Mouse (Mus musculus): Measurements from ENCODE around the gene Rabgap1l.

Rabgap1l gene

DNA sequence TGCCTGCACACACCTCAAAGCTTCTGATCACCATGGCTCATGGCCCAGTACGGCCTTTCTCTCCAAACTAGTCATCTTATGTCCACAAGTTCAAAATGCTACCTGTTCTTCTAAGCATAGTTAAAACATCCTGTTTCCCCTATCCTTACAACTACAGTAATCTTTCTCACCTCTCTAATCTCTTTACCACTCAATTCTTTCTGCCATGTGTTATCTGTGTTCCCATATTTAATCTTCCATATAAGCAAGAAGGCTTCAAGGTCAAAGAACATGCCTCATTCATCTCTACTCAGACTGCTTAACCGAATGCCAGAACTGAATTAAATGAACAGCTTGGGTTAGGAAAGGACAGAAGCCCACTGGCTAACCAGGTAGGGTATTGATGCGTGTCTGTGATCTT is 5.8 kb downstream of the Rabgap1l start:
- no peak for DNase-seq

DNA sequence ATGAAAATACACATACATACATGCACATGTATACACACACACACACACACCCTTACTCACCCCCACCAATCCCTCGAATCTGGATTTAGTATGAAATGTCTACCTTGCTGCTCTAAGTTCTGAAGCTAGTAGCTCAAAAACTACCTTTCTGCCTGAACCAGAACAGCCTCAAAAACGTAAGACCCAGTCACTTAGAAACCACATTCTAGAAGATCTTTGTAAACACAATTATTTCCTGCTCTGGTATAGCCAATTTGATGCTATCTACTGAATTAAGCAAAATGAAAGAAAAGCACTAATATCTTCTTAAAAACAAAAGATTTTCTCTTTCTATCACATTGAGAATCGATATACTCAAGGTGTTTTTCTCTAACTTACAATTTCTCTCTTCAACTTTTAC is 6.4 kb downstream of the Rabgap1l start:
- DNase-seq, result no peak

DNA sequence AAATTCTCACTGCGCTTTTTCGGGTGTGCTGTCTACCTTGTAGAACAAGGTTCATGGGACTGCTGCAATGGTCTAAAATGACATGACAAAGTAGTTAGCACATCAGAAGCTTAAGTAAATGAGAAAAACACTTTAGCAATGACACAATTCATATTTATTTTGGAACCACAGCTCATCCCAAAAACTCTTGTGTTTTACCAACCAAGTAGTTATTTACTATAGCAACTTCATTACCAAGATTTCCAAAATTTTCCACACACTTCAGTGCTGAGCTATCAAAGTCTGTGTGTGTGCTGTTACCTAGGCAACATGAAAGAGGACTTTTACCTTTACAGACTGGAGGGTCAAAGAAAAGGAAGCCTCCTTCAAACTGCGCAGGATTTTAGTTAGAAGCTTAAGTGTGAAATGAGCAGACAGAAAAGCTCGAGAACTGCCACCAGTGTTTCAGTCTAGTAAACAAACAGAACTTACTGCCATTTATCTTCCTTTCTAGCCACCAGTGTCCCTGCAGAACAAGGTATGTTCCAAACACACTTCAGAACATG is 7.3 kb downstream of the Rabgap1l start:
- DNase-seq, result no peak

DNA sequence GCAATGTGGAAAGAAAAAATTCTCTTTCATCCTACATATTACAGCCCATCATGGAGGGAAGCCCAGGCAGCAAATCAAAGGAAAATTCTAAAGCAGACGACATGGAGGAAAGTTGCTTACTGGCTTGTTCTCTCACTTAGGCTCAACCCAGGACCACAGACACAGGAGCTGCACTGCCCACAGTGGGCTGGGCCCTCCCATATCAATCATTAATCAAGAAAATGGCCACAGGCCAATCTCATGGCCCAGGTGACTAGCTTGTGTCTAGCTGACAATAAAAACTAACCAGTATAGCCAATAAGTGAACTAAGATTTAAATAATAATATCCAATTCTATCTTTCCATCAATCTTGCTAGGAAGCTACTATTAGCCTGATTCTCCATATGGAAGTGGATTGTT is 8.9 kb downstream of the Rabgap1l start:
- no peak for DNase-seq

DNA sequence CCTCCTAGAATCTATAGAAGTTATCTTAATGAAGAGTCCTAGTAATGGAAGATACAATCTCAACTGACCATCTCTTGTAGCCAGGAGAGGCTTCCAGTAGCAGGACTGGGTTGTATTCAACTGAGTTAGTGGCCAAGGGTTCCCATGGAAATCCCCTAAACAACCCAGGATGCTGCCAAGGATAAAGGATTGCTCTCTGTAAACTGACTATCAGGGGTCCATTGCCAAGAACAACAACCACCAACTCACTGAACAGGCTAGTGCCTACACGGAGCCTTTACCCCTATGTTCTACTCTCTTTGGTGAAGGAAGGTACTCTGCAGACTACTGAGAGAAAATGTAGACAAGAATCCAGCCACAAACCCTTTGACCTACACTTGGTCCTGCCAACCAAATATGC is 18.8 kb downstream of the Rabgap1l start:
- DNase-seq, result no peak

DNA sequence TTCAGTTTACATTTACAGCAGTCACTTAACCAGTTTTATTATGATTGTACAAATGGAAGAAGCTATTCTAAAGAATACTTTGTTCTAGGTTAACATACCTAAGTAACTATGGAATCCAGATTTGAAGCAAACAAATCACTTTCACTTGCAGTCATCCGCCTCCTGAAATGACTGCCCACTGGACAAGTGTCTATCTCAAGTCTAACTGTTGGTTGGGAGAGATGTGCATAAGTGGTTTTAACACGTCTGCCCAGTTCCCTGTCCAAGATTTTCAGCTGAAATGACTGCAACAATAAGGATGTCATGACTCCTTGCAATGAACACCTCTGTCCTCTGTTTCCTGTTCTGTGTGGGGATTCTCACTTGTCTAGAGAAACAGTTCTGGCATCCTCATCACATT is 27.4 kb downstream of the Rabgap1l start:
- no peak for DNase-seq

DNA sequence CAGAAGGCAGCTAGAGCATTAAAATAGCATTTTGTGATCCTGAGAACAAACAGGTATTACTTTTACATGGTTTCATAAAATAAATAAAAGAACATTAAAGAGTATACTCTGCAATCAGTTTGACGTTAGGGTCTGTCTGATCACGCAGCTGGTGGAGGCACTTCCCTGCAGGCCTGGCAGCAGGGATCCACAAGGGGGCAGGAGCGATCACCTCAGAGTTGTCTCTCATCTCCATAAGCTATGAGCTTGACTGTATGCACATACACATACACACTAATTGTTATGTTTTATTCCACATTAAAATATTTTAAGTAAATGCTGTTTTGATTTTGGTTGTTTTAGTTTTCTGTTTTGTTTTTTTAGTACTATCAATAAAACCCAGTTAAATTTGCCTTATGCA is 34.8 kb downstream of the Rabgap1l start:
- DNase-seq, result peak; percentile 75 to 78

DNA sequence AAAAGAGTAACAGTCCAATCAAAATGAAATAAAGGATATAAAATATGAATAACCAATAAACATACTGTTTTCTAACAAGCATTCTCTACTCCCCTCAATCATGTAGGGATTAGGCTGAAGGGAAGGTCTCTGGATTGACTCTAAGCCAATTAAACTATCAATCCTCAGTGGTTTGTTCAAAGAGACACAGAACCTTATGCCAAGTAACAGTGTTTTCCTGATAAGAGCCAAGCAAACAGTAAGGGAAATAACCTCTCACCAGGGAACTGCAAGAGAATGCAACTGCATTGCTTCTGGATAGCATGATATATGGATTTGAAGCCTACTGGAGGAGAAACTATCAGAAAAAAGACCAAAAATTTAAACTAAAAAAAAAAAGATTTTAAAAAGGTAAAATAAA is 37.7 kb downstream of the Rabgap1l start:
- no peak for DNase-seq

DNA sequence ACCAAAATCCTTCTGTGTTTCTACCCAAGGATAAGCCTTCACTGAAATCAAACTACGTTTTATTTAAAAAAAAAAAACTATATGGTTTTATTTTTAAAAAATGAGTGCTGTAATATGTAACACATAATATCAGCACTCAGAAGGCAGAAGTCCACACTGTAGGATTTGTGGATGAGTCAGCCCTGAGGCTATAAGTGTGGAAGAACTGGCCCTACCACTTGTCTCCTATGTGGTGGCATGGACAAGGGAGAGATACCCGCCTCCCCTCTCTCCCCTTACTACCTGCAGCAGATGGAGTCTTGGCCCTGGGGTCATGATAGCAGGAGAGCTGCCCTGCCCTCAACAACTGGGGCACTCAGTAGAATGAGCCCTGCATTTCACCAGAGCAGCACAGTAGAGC is 42.4 kb downstream of the Rabgap1l start:
- DNase-seq, result no peak

DNA sequence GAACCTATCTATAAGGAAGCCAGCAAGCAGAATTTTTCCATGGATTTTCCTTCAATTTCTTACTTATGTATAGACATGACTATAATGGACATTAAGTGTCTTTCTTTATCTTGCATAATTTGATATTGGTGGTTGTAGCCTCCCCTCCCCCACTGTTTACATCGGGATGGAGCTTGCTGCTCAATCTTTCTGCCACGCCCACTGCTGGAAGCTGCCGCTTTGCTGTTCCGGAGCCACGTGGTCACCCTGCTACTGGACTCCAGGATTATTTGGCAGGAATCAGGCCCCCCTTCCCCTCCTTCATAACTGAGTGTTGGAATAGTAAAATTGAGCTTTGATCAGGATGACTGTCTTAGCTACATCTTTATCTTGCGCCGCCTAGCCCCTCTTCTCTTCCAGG is 46.2 kb downstream of the Rabgap1l start:
- DNase-seq, result peak; percentile 37 to 46

DNA sequence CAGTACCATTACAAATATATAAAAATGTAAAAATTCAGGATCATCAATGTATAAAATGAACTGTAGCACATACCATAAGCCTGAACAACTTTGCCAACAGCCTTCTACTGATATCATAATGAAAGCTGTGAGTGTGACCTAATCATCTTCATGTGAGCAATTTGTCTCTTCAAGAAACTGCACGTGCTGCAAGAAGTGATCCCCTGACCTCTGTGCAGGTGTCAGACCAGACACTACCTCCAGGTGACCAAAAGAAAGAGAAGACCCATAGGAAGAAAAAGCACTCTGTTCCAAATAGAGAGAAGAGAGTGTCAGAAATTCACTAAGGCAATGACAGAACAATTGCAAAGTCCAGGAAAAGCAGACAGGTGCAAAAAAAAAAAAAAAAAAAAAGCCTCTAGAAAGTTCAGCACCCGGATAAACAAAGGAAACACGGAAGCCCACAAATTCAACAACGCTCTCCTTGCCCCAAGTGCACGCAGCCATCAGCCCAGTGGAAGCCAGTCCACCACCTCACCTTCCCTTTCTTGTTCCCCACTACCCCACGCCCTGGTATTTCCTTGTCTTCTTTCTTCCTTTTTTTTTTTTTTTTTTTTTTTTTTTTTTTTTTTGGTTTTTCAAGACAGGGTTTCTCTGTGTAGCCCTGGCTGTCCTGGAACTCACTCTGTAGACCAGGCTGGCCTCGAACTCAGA is 47.6 kb downstream of the Rabgap1l start:
- DNase-seq, result no peak

DNA sequence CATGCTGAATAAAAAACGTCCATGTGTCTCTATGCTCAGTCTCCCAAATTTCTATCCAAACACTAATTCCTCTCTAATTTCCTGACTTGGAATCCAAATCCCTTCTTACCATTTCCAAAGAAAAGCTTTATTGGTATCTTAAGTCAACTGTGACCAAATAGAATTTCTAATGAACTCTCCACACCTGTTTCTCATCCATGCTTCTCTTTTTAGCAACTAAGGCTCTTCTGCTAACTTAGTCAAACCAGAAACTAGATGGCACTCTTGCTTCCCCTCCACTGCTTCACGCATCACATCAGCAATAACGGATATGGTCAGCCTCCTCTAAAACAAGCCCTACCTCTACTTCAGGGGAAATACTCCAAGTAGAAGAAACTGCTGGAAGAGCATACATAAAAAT is 49.0 kb downstream of the Rabgap1l start:
- no peak for DNase-seq

DNA sequence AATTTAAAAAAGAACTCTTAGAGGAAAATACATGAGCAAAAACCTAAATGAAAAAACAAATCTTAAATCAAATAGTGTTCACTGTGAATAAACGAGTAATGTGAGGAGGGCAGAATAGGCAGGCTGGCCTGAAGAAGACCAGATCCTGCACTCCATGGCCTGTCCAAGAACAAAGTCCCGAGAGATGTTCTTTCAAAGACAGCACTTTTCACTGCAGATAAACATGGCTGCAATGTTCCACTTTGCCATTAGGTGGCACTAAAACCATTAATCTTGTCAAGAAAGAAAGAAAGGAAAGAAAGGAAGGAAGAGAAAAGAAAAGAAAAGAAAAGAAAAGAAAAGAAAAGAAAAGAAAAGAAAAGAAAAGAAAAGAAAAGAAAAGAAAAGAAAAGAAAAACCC is 49.8 kb downstream of the Rabgap1l start:
- DNase-seq, result peak; percentile 77 to 82

DNA sequence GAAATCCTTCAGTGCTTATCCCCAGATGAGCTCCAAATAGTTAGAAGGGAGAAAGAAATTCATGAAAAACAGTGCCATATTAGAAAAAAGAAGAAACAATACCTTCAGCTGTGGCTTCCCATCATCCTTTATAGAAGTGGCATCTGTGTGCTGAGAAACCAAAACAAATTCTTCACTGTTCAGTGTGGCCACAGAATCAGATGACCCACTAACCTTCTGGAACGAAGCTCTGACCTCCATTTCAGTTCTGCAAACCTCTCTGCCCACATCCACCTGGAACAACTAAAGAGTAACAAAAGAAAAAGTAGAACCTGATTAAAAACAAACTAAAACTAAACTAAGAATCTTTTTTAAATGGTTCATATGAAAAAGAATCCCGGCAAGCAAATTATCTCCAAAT is 52.4 kb downstream of the Rabgap1l start:
- DNase-seq, result no peak

DNA sequence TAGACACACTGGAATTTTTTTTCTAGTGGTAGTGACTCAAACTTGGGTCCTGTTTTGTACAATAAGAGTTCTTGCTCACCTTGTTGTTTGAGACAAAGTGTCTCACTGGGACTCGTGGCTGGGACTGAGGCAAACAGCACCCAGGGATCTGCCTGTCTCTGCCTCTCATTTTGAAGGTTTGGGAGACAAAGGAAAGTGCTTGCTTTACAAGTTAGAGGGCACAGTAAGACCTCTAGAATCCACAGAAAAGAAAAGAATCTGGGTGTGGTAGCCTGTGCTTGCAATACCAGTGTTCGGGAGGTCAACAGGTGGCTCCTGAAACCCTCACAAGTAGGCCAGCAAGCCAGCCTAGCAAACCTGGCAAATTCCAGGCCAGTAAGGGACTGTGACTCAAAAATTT is 58.3 kb downstream of the Rabgap1l start:
- no peak for DNase-seq

DNA sequence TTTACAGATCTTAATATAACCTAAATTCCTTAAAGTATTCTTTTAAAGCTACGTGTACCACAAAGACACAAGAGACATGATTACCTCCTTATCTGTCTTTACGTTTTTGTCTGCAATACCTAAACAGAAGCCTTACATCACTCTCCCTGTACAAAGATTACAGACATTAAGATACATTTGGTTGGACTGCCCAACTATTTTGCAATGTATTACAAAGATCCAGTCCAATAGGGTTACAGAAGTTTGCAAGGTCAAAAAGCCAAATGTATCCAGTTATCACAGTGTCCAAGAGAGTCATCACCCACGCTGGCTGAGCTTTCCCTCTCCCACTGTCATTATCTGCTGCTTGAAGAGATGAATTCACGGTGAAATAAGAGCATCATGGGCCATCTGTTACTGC is 63.1 kb downstream of the Rabgap1l start:
- DNase-seq, result no peak

DNA sequence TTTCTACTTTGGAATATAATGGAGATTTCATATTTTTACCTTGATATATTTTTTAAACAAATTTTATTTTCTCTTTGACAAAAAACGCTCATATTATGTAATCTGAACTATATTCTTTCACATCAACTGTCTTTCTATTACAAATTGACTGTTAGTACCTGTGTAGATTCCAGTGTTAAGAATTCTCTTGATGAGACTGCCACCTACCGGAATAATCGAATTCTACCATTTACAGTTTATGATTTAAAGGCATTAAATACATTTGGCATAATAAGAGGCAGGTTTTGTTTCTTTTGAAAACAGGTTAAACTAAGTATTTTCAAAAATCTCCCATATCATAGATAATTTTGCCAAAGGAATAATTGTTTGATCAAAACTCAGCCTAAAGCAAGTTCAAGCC is 75.3 kb downstream of the Rabgap1l start:
- peak; percentile 37 to 76 for DNase-seq

DNA sequence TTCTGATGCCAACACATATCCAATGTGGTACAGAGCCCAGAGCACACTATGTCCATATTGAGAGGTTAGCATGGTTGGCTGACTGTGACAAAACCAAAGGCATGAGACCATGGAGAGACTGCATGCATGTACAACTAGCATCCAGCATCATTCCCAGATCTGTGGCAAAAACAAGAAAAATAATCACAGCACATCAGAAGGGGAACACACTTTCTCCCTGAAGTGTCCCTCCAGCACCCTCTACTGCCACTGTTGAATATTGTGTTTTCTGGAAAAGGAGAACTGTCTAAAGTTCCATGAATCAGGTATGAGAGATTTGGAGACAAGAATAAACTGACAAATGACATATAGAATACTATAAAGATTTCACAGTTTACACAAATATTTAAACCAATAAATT is 78.3 kb downstream of the Rabgap1l start:
- peak; percentile 54 to 57 for DNase-seq

DNA sequence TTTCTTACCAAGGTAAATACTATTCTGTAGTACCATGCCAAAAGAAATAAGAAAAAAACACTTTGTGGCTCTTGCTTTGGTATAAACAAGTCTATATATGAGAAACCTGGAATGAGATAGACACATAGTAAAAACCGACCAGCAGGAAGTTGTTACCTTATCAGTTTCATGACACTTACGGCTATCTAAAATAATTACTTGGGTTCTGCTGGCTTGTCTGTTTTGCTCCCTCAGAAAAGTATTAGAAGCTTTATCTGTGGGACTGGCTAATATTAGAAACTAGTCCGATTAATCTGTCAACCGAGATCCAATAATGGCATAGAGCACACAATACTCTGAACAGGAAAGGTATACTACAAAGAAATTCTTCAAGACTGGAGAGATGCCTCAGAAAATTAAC is 79.1 kb downstream of the Rabgap1l start:
- no peak for DNase-seq

DNA sequence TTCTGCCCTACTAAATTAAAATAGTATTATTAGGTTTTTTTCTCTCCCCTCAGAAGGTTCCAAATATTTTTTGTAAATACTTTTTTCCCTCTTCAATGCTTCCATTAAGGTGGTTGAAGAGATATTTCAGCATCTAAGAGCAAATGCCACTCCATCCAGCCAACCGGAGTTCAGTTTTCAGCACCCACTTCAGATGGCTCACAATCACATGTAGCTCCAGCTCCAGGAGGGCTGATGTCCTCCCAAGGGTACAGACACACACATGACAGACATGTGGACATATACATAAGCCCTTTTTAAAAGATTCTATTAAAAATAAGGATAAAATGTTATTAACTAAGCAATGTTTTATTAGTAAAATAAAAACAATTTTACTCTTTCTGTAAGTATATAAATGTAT is 79.6 kb downstream of the Rabgap1l start:
- no peak for DNase-seq

DNA sequence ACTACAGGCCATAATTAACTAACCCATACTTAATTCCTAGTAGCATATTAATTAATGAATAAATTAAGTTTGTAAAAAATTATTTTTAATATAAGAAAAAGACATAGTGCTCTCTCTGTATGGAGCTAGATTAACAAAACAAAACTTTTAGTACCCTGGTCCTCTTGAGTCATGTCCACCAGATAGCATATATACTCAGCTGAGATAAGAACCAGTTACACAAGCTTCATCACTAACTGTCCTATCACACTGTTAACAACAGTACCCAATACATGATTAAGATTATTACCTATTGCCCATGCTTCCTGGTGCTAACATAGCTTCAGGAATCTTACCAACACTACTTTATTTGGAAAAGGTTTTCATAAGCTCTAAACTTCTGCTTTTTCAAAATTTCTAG is 82.5 kb downstream of the Rabgap1l start:
- DNase-seq, result no peak

DNA sequence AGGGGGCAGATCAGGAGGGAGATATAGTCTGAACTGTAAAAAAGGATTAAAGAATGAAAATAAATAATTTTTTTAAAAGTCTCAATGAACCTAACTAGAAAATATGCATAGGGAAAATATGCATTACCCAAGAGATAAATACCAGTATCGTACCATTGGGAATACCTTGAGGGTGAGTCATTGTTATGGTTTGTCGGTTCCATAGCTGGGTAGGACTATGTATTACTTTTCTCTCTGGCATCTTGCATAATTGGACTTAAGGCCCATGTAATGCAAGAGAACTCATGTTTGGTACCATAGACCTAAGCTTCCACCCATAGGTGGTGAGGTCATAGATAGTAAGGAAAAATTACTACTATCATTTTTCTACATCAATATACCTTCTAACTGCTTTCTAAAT is 88.4 kb downstream of the Rabgap1l start:
- no peak for DNase-seq

DNA sequence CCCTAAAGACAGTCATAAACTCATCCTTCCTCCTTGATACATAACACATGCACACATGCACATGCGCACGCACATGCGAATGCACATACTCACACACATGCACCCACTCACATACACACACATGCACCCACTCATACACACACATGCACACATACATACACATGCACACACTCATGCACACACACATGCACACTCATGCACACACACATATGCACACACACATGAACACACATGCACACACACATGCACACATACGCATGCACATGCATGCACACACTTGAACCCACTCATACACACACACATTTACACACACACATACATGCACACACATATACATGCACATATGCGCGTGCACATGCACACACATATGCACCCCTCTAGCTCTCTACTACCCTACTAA is 89.2 kb downstream of the Rabgap1l start:
- DNase-seq, result no peak

DNA sequence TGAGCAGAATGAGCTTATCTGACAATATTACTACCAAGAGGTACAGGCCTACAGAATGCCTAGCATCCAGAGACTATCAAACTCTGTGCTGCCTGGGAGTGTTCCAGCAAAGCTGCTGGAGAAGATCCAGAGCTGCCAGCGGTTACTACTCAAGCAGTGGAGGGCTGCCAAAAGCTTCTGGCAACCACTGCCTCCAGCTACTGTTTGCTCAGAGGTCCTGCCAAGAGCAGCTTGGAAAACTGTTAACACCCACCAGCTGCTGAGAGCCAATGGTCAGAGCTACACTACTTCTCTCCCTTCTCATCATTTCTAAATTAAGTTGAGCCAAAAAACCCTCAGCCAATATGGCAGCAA is 99.9 kb downstream of the Rabgap1l start:
- DNase-seq, result peak; percentile 94
